Mouse (Mus musculus): Measurements from ENCODE around the gene Magee2. TPM values are rescaled to one million over a fixed set of nuclear protein-coding genes. Genes with fewer than 3 reads are reported as not detected.
"Not testable (repeated sequence)": the region's sequence is repeated elsewhere in the genome, so short reads cannot be mapped to it uniquely, and the experiment has no call there.

The Magee2 gene
- under 1 TPM; 0.10 to 0.20 TPM for total RNA-seq (2021)
- long read RNA-seq, experiment 1 = 0 reads
- long read RNA-seq, experiment 2 = 0 reads

DNA sequence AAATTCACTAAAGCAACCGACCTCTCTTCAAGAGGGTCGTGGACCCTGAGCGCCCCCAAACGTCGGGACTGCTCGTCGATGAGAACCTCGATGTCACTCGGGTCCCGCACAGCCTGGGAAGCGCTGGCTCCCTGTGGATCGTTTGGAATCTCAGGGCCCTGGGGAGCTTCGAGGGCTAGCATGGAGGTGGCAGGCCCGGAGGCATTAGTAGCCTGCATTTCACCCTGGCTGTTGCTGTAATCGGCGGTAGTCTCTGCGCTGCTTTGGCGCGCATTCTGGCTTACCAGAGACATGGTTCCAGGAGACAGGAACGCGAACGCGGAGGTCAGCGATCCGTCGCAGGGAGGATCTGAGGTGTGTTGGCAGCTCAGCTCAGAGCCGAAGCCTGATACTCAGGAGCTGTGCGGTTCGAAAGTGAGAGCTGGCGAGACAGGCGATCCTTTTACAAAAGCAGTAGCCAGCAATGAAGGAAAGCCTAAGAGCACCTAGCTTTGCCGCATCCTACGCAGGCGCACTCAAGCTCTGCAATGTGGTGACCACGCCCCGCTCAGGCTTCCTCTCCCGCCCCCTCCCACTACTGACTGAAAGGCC is at the start of gene Magee2:
Magee2 (minus strand) TSS at position 517 of the 591 bp plus-strand sequence.
- peak; percentile 13 to 17 for DNase-seq

DNA sequence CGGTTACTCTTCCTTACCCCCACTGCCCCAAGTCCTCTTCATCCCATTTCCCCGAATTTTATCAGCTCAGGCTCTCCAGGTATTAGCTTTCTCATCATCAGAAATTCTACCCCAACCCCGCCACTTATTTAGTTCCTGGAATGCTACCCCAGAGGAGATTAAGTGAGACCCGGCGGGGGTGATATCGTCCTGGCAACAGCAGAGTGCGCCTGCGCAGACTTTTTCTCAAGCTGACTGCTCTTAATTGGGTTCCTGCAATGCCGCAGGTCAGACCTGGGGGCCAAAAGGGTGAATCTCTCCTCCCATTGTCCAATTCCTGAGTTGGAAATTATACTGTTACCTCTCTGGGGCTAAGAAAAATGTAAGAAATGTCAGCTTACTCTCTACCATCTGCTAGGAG is 3.5 kb downstream of the Magee2 start:
- DNase-seq = peak in 1 of 2 experiments; percentile 0

DNA sequence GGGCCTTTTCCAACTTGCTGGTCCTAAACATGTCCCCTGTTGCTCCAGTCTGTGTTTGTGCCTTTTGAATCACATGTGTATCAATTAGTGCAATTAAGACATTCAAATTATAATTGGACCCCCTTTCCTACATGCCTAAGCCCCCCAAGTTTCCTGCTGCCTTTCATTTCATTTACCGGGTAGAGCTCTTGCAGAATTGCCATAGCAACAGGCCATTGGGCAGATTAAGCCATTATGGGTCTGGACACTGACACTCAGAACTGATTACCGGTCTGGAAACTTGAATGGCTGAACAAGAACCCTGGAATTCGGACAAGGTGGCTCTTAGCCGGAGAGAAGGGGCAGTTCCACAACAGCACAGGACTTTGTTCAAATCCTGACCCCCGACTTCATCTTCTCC is 39.5 kb downstream of the Magee2 start:
- DNase-seq = not testable (repeated sequence)

DNA sequence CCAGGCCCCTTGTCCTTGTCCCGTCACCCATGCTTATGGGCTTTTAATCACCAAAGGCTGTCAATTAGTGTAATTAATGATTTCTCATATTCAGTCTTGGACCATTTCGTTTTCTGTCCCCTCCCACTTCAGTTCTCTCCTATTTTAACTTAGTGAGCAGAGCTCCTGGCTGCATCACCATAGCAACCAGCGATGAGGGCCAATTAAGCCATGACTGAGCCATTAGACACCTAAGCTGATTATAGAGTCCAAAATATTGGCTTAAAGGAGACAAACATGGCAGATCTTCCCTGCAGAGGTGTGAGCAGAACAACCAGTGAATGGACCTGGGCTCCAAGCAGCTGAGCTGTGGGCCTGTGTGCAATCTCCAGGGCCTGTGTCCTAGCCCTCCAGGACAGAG is 40.1 kb downstream of the Magee2 start:
- DNase-seq = not testable (repeated sequence)

DNA sequence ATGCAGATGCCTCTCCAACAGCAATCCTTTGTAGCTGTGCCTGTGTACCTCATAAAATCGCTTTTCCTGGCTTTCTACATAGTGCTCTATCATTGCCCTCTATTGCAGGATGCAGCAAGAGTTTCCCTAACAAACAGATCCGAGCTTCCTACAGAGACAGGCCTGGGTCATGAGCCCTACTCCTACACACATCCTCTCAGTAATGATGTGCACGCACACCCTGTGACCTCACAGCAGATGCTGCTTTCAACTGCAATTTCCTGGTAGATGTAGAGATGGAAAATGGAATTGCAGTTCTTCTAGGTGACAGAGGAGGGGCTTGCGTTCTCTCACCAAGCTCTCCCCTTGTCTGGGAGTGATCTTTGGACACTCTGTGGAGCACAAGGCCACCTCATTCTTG is 43.4 kb downstream of the Magee2 start:
- DNase-seq = not testable (repeated sequence)

Other genes starting within 250 kb of the Magee2 start
- gene Zdhhc15, start 186.2 kb downstream of the Magee2 start, total RNA-seq (2021) = 1 to 10 TPM; 1.7 to 2.1 TPM
- gene Pbdc1, start 222.5 kb upstream of the Magee2 start, total RNA-seq (2021) = 10 to 100 TPM; 18.0 to 23.8 TPM